In the genomic region with DNA sequence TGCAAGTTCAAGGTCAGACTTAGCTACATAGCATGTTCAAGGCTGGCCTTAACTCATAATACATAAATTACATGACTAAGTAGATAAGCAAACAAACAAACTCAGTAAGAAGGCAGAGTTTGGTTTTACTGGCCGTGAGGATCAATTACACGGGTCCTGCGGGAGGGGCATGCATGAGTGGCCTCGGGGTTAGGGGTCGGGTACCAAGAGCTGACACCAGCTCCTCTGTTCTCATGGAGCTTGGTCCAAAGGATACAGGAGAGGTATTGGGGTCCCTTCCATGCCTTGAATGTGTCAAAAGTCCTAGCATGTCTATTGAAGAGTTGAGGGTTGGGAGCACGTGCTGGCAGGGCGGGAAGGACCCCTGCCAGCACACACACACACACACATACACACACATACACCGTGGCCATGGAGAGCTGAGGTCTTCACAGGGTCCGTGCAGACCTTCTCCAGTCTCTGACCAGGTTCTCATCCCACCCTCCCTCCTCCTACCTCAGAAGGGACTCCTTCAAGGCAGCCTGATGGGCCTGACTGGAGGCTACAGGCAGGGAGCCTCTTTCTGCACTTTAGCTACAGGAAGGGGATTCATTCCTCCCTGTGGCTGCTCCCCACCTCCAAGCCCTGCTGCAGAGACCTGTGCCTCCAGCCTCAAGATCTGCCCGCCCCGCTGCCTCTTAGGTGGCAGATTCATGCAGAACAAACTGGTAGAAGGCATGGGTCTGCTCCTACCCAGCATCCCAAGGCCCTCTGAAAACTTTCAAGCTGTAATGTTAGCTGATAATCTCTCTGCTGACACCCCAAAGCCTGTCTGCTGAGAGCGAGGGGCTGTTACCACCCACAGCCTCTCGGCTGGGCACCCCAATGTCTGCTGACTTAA, we compare ENCODE assay signal across 11 mouse cellular contexts.
DNase-seq lines count a peak whose midpoint lies in the region; ATAC-seq and TF ChIP-seq lines count a peak whose summit lies in the region.
"Had no signal": no experiment of that assay in that cellular context is flagged by ENCODE, and none has a peak within 500 bp of the region (broad histone marks: within the 10 kb centered on the region; RNA-seq: fewer than 3 reads in every experiment).

No protein-coding gene starts in this region.

- whole genome bisulfite sequencing in lung, postnatal 0 days = 73% methylated on average over 13 of the region's 13 CpGs
- 55% methylated on average over 13 of the region's 13 CpGs for WGBS in kidney, postnatal 0 days
- WGBS in midbrain, embryonic 11.5 days = 73% methylated on average over 13 of the region's 13 CpGs

- peaks cover 4% of the 10 kb centered on the region; the same call in 1 of the 2 replicates for H3K4me1 ChIP-seq in lung, postnatal 0 days (ENCODE audit: insufficient read depth, low read depth, low read length)
- peaks cover 2% of the 10 kb centered on the region; the same call in 1 of the 2 replicates for H3K4me1 ChIP-seq in kidney, postnatal 0 days (replicated peaks; ENCODE audit: insufficient read depth, low read length)
- no peaks in the 10 kb centered on the region for H3K4me1 ChIP-seq in midbrain, embryonic 11.5 days (ENCODE audit: control insufficient read depth, insufficient read depth, low read length)

- peak; percentile 4; the same call in 1 of the 2 replicates for ATAC-seq in lung, postnatal 0 days
- no peak for ATAC-seq in kidney, postnatal 0 days (replicated peaks; ENCODE audit: low FRiP score, low read depth)
- no peak for ATAC-seq in activated CD4-positive, CD25-positive, alpha-beta regulatory T cell, adult 4 months
- no peak for ATAC-seq in midbrain, embryonic 11.5 days (ENCODE audit: low FRiP score)

- peak; percentile 7 to 13 for DNase-seq in gastrocnemius, postnatal 4 days (ENCODE audit: low spot score in 2 of 2)
- DNase-seq in gastrocnemius, postnatal 10 days = no peak
- no peak for DNase-seq in lung, postnatal 0 days (ENCODE audit: low spot score)
- no peak for DNase-seq in lung, postnatal 36 days
- DNase-seq in adrenal gland, postnatal 14 days = peak; percentile 47
- no peak for DNase-seq in kidney, postnatal 0 days (ENCODE audit: low spot score)
- DNase-seq in midbrain, embryonic 11.5 days (ENCODE audit: low spot score, missing footprints) = no peak
- DNase-seq: cerebellum, adult 18-20 months had no signal

- no peaks in the 10 kb centered on the region for H3K27me3 ChIP-seq in lung, postnatal 0 days (replicated peaks; ENCODE audit: insufficient read depth, low read length)
- H3K27me3 ChIP-seq in kidney, postnatal 0 days (ENCODE audit: insufficient read depth, low read length) = no peaks in the 10 kb centered on the region
- no peaks in the 10 kb centered on the region for H3K27me3 ChIP-seq in midbrain, embryonic 11.5 days (ENCODE audit: control insufficient read depth, insufficient read depth, low read length)

- H3K36me3 ChIP-seq in lung, postnatal 0 days (ENCODE audit: insufficient read depth, low read length) = peaks cover 8% of the 10 kb centered on the region
- peaks cover 3% of the 10 kb centered on the region; the same call in 1 of the 2 replicates for H3K36me3 ChIP-seq in kidney, postnatal 0 days (ENCODE audit: insufficient read depth, low read length)
- no peaks in the 10 kb centered on the region for H3K36me3 ChIP-seq in midbrain, embryonic 11.5 days (ENCODE audit: control insufficient read depth, insufficient read depth, low read length)
- H3K36me3 ChIP-seq: midbrain, embryonic 10.5 days had no signal

- TF ChIP-seq CTCF in lung, postnatal 0 days (IDR thresholded peaks at IDR 0.05) = no peak
- no peak for TF ChIP-seq CTCF in kidney, postnatal 0 days (IDR thresholded peaks at IDR 0.05; ENCODE audit: low read depth)

- H3K9ac ChIP-seq in lung, postnatal 0 days (replicated peaks; ENCODE audit: low read depth) = no peak overlapping the region
- H3K9ac ChIP-seq in kidney, postnatal 0 days (ENCODE audit: low read depth, low read length) = no peak overlapping the region
- H3K9ac ChIP-seq in midbrain, embryonic 11.5 days (ENCODE audit: low read length) = no peak overlapping the region
- H3K9ac ChIP-seq: liver, embryonic 14.5 days had no signal

- H3K4me2 ChIP-seq in lung, postnatal 0 days (replicated peaks; ENCODE audit: low read depth, low read length) = no peak overlapping the region
- H3K4me2 ChIP-seq in kidney, postnatal 0 days (ENCODE audit: low read length) = no peak overlapping the region
- no peak overlapping the region for H3K4me2 ChIP-seq in midbrain, embryonic 11.5 days

- H3K4me3 ChIP-seq in lung, postnatal 0 days (ENCODE audit: low read depth, low read length) = no peak overlapping the region
- no peak overlapping the region for H3K4me3 ChIP-seq in kidney, postnatal 0 days (replicated peaks; ENCODE audit: low read depth, low read length)
- no peak overlapping the region for H3K4me3 ChIP-seq in midbrain, embryonic 11.5 days (ENCODE audit: low read depth, low read length)
- H3K4me3 ChIP-seq: midbrain, embryonic 10.5 days had no signal

- H3K27ac ChIP-seq in lung, postnatal 0 days (ENCODE audit: low read length) = no peak overlapping the region
- 0 out of 2 replicates have a peak overlapping the region, but pooled peaks have one; percentile 5 for H3K27ac ChIP-seq in kidney, postnatal 0 days
- no peak overlapping the region for H3K27ac ChIP-seq in midbrain, embryonic 11.5 days (ENCODE audit: low read depth, low read length)
- H3K27ac ChIP-seq: liver, embryonic 14.5 days; midbrain, embryonic 10.5 days had no signal

- no peak for TF ChIP-seq EP300 in lung, postnatal 0 days (IDR thresholded peaks at IDR 0.05)

- H3K9me3 ChIP-seq in lung, postnatal 0 days (ENCODE audit: low read length) = no peaks in the 10 kb centered on the region
- H3K9me3 ChIP-seq in kidney, postnatal 0 days (replicated peaks; ENCODE audit: low read length) = no peaks in the 10 kb centered on the region
- H3K9me3 ChIP-seq in midbrain, embryonic 11.5 days (ENCODE audit: control insufficient read depth, low read length) = no peaks in the 10 kb centered on the region
- H3K9me3 ChIP-seq: midbrain, embryonic 10.5 days had no signal

Comparison
In these comparisons a context has a peak if more than half of its experiments do, and no peak if none do; other contexts are left out.
1. DNase-seq: peak in gastrocnemius, postnatal 4 days (2 of 2) and adrenal gland, postnatal 14 days (single experiment); none in gastrocnemius, postnatal 10 days (single experiment), lung, postnatal 0 days (single experiment), lung, postnatal 36 days (single experiment), kidney, postnatal 0 days (single experiment) and midbrain, embryonic 11.5 days (single experiment).